Mouse (Mus musculus) midbrain, embryonic 10.5 days (tissue): ENCODE data around the gene Tbc1d8. TPM values are rescaled to one million over a fixed set of nuclear protein-coding genes. Genes with fewer than 3 reads are reported as not detected.

Source experiments
- DNase-seq: peaks from one replicate; pipeline ENCODE4 v3.0.0-alpha.2; 2017; ENCODE audit warnings: low spot score
- H3K27ac ChIP-seq: fragments of 300-500 bp; sonication (generic); replicated peaks from 2 replicates; pipeline ENCODE4 v1.5.1; 2016; ENCODE audit warnings: mild to moderate bottlenecking
- H3K27me3 ChIP-seq: fragments of 300-500 bp; sonication (generic); 2 replicates; pipeline ENCODE4 v1.6.1; 2016; ENCODE audit warnings: low read depth, mild to moderate bottlenecking; ENCODE audit not compliant: poor library complexity, severe bottlenecking
- H3K36me3 ChIP-seq: fragments of 300-500 bp; sonication (generic); 2 replicates; pipeline ENCODE4 v1.6.1; 2016; ENCODE audit warnings: mild to moderate bottlenecking, moderate library complexity
- H3K4me1 ChIP-seq: fragments of 300-500 bp; sonication (generic); 2 replicates; pipeline ENCODE4 v1.6.1; 2016
- H3K4me3 ChIP-seq: fragments of 300-500 bp; sonication (generic); 2 replicates; pipeline ENCODE4 v1.5.1; 2016; ENCODE audit warnings: mild to moderate bottlenecking, moderate library complexity
- H3K9me3 ChIP-seq: fragments of 300-500 bp; sonication (generic); replicated peaks from 2 replicates; pipeline ENCODE4 v1.6.1; 2016; ENCODE audit warnings: mild to moderate bottlenecking
- WGBS: fragments of 180-500 bp; shearing (Covaris S2); methylation state at CpG from one replicate; pipeline ENCODE4 v1.1.7; 2016; 5-methylcytosine and 5-hydroxymethylcytosine counted together
- polyA plus RNA-seq: library from polyadenylated mRNA; unstranded; fragments of >200 nt; fragmentation: Nextera tagmentation; extraction: Ambion mirVana; gene quantifications from 2 replicates; pipeline ENCODE4 v1.2.1, GENCODE M21; 2016

The Tbc1d8 gene
- polyA plus RNA-seq, 1 experiment from 2014 or later, result 5.9 TPM

GRCm38 (mm10) chr1:39471298-39471902 is 7.2 kb downstream of the Tbc1d8 start:
- H3K4me1 ChIP-seq, result no peaks in the 10 kb centered on the region
- no peak for DNase-seq
- H3K9me3 ChIP-seq, result peaks cover 6% of the 10 kb centered on the region
- H3K4me3 ChIP-seq, result no peak overlapping the region
- H3K27ac ChIP-seq, result no peak overlapping the region
- no peaks in the 10 kb centered on the region for H3K36me3 ChIP-seq
- peaks cover 3% of the 10 kb centered on the region for H3K27me3 ChIP-seq
- 78% methylated on average over 9 of the region's 9 CpGs for WGBS

GRCm38 (mm10) chr1:39468982-39469381 is 9.6 kb downstream of the Tbc1d8 start:
- 90% methylated on average over 7 of the region's 7 CpGs for WGBS
- Histone ChIP-seq H3K9me3 (peaks cover 6% of the 10 kb centered on the region; the same call in 1 of the 2 replicates), H3K27me3 (no peaks in the 10 kb centered on the region), H3K4me3 (no peak overlapping the region), H3K4me1 (no peaks in the 10 kb centered on the region), H3K27ac (no peak overlapping the region), H3K36me3 (no peaks in the 10 kb centered on the region)
- no peak for DNase-seq

- Histone ChIP-seq H3K27ac (no peak overlapping the region), H3K4me1 (no peaks in the 10 kb centered on the region), H3K4me3 (no peak overlapping the region), H3K27me3 (no peaks in the 10 kb centered on the region), H3K9me3 (peaks cover 6% of the 10 kb centered on the region; the same call in 1 of the 2 replicates), H3K36me3 (no peaks in the 10 kb centered on the region)
- 94% methylated on average over 13 of the region's 13 CpGs for whole genome bisulfite sequencing
- DNase-seq, result no peak
Measured at GRCm38 (mm10) chr1:39466526-39466925, 12.0 kb downstream of the Tbc1d8 start.

- H3K9me3 ChIP-seq, result no peaks in the 10 kb centered on the region
- no peak overlapping the region for H3K4me3 ChIP-seq
- no peaks in the 10 kb centered on the region for H3K36me3 ChIP-seq
- H3K4me1 ChIP-seq, result no peaks in the 10 kb centered on the region
- no peak overlapping the region for H3K27ac ChIP-seq
- no peaks in the 10 kb centered on the region for H3K27me3 ChIP-seq
- WGBS, result 96% methylated on average over 3 of the region's 3 CpGs
- DNase-seq, result no peak
Measured at GRCm38 (mm10) chr1:39464760-39465159, 13.8 kb downstream of the Tbc1d8 start.

GRCm38 (mm10) chr1:39462937-39463444 is 15.6 kb downstream of the Tbc1d8 start:
- no peak for DNase-seq
- no peaks in the 10 kb centered on the region for H3K4me1 ChIP-seq
- H3K27me3 ChIP-seq, result no peaks in the 10 kb centered on the region
- no peaks in the 10 kb centered on the region for H3K36me3 ChIP-seq
- H3K4me3 ChIP-seq, result no peak overlapping the region
- H3K27ac ChIP-seq, result no peak overlapping the region
- no peaks in the 10 kb centered on the region for H3K9me3 ChIP-seq
- 92% methylated on average over 6 of the region's 6 CpGs for WGBS

- no peaks in the 10 kb centered on the region for H3K4me1 ChIP-seq
- no peaks in the 10 kb centered on the region for H3K27me3 ChIP-seq
- no peak overlapping the region for H3K4me3 ChIP-seq
- WGBS, result 91% methylated on average over 13 of the region's 13 CpGs
- H3K9me3 ChIP-seq, result no peaks in the 10 kb centered on the region
- no peaks in the 10 kb centered on the region for H3K36me3 ChIP-seq
- H3K27ac ChIP-seq, result no peak overlapping the region
- no peak for DNase-seq
Measured at GRCm38 (mm10) chr1:39462036-39462435, 16.5 kb downstream of the Tbc1d8 start.

GRCm38 (mm10) chr1:39460495-39460894 is 18.1 kb downstream of the Tbc1d8 start:
- 87% methylated on average over 5 of the region's 5 CpGs for WGBS
- no peaks in the 10 kb centered on the region for H3K4me1 ChIP-seq
- no peaks in the 10 kb centered on the region for H3K9me3 ChIP-seq
- H3K27me3 ChIP-seq, result no peaks in the 10 kb centered on the region
- no peak overlapping the region for H3K27ac ChIP-seq
- no peaks in the 10 kb centered on the region for H3K36me3 ChIP-seq
- no peak overlapping the region for H3K4me3 ChIP-seq
- no peak for DNase-seq

- Histone ChIP-seq H3K27ac (no peak overlapping the region), H3K9me3 (no peaks in the 10 kb centered on the region), H3K27me3 (no peaks in the 10 kb centered on the region), H3K36me3 (no peaks in the 10 kb centered on the region), H3K4me1 (no peaks in the 10 kb centered on the region), H3K4me3 (no peak overlapping the region)
- WGBS, result 89% methylated on average over 13 of the region's 13 CpGs
- no peak for DNase-seq
Measured at GRCm38 (mm10) chr1:39457887-39458874, 20.4 kb downstream of the Tbc1d8 start.

GRCm38 (mm10) chr1:39456421-39456853 is 22.1 kb downstream of the Tbc1d8 start:
- no peak for DNase-seq
- no peaks in the 10 kb centered on the region for H3K9me3 ChIP-seq
- H3K27ac ChIP-seq, result no peak overlapping the region
- 77% methylated on average over 5 of the region's 5 CpGs for WGBS
- no peaks in the 10 kb centered on the region for H3K4me1 ChIP-seq
- H3K4me3 ChIP-seq, result no peak overlapping the region
- H3K27me3 ChIP-seq, result no peaks in the 10 kb centered on the region
- no peaks in the 10 kb centered on the region for H3K36me3 ChIP-seq

- Histone ChIP-seq H3K27me3 (no peaks in the 10 kb centered on the region), H3K27ac (no peak overlapping the region), H3K36me3 (no peaks in the 10 kb centered on the region), H3K4me3 (no peak overlapping the region), H3K4me1 (peaks cover 4% of the 10 kb centered on the region), H3K9me3 (no peaks in the 10 kb centered on the region)
- DNase-seq, result no peak
- 91% methylated on average over 23 of the region's 23 CpGs for WGBS
Measured at GRCm38 (mm10) chr1:39455350-39456023, 23.1 kb downstream of the Tbc1d8 start.

GRCm38 (mm10) chr1:39454783-39455175 is 23.8 kb downstream of the Tbc1d8 start:
- no peak overlapping the region for H3K4me3 ChIP-seq
- DNase-seq, result no peak
- H3K9me3 ChIP-seq, result no peaks in the 10 kb centered on the region
- H3K4me1 ChIP-seq, result peaks cover 11% of the 10 kb centered on the region
- WGBS, result 80% methylated on average over 4 of the region's 4 CpGs
- 0 out of 2 replicates have a peak overlapping the region, but pooled peaks have one; percentile 0 for H3K27ac ChIP-seq
- H3K36me3 ChIP-seq, result no peaks in the 10 kb centered on the region
- H3K27me3 ChIP-seq, result no peaks in the 10 kb centered on the region

- Histone ChIP-seq H3K27me3 (no peaks in the 10 kb centered on the region), H3K4me1 (peaks cover 16% of the 10 kb centered on the region), H3K36me3 (no peaks in the 10 kb centered on the region), H3K4me3 (no peak overlapping the region), H3K9me3 (no peaks in the 10 kb centered on the region), H3K27ac (0 out of 2 replicates have a peak overlapping the region, but pooled peaks have one; percentile 0)
- no peak for DNase-seq
- WGBS, result 83% methylated on average over 9 of the region's 9 CpGs
Measured at GRCm38 (mm10) chr1:39454108-39454782, 24.3 kb downstream of the Tbc1d8 start.
